Comparison of ENCODE assay signal across 11 mouse cellular contexts in genomic region chr11:72946560-72947119, GRCm38 (mm10). TPM values are rescaled to one million over a fixed set of nuclear protein-coding genes. Genes with fewer than 3 reads are reported as not detected.
DNase-seq lines count a peak whose midpoint lies in the region; ATAC-seq and TF ChIP-seq lines count a peak whose summit lies in the region.
"Had no signal": no experiment of that assay in that cellular context is flagged by ENCODE, and none has a peak within 500 bp of the region (broad histone marks: within the 10 kb centered on the region; RNA-seq: fewer than 3 reads in every experiment).

No protein-coding gene starts in this region.

- no peak overlapping the region for H3K4me3 ChIP-seq in heart, adult 2 months
- no peak overlapping the region for H3K4me3 ChIP-seq in lung, embryonic 14.5 days (ENCODE audit: low read depth, low read length)
- no peak overlapping the region for H3K4me3 ChIP-seq in intestine, postnatal 0 days (ENCODE audit: low read depth, low read length)
- H3K4me3 ChIP-seq in stomach, embryonic 16.5 days (replicated peaks; ENCODE audit: low read length): no peak overlapping the region

- 0 out of 2 replicates have a peak, but pooled peaks have one; percentile 46 for TF ChIP-seq EP300 in heart, adult 2 months (IDR thresholded peaks at IDR 0.05; ENCODE audit: insufficient read depth, low read depth, low read length)

- intact Hi-C loops in heart, adult 2 months (cut with DNase I): no loop called here

- peak overlapping the region; percentile 75 for H3K27ac ChIP-seq in heart, adult 2 months
- H3K27ac ChIP-seq in lung, embryonic 14.5 days (ENCODE audit: low read depth): peak overlapping the region; percentile 30; the same call in 1 of the 2 replicates
- peak overlapping the region; percentile 50; the same call in 1 of the 2 replicates for H3K27ac ChIP-seq in intestine, postnatal 0 days (ENCODE audit: low read depth, low read length)
- H3K27ac ChIP-seq in stomach, embryonic 16.5 days (ENCODE audit: low read length): peak overlapping the region; percentile 69; the same call in 1 of the 2 replicates

- no peaks in the 10 kb centered on the region for H3K79me2 ChIP-seq in heart, adult 2 months (replicated peaks; ENCODE audit: control insufficient read depth, insufficient read depth, low read length)

- 0 out of 2 replicates have a peak, but pooled peaks have one; percentile 39 for TF ChIP-seq POLR2A in heart, adult 2 months (IDR thresholded peaks at IDR 0.05; ENCODE audit: insufficient read depth, low read depth, low read length)

- H3K4me1 ChIP-seq in heart, adult 2 months (ENCODE audit: control insufficient read depth, insufficient read depth, low read length): peaks cover 29% of the 10 kb centered on the region
- H3K4me1 ChIP-seq in lung, embryonic 14.5 days (ENCODE audit: insufficient read depth): peaks cover 38% of the 10 kb centered on the region
- H3K4me1 ChIP-seq in intestine, postnatal 0 days (replicated peaks; ENCODE audit: control insufficient read depth, insufficient read depth, low read length): peaks cover 9% of the 10 kb centered on the region; the same call in 1 of the 2 replicates
- H3K4me1 ChIP-seq in stomach, embryonic 16.5 days (ENCODE audit: control insufficient read depth, insufficient read depth, low read length): peaks cover 31% of the 10 kb centered on the region

- DNase-seq in heart, adult 2 months: peak in 1 of 2 experiments; percentile 53
- DNase-seq in heart, adult 9 months (ENCODE audit: low spot score in 2 of 2): no peak
- DNase-seq in lung, embryonic 14.5 days: peak; percentile 72
- DNase-seq in lung, adult 18-20 months: no peak
- no peak for DNase-seq in yolk sac, embryonic 10.5 days (ENCODE audit: low spot score)
- DNase-seq in gastrocnemius, postnatal 10 days: no peak
- DNase-seq: cerebellum, postnatal 10 days; kidney, postnatal 14 days; midbrain, embryonic 14.5 days had no signal

- H3K36me3 ChIP-seq in heart, adult 2 months (ENCODE audit: control insufficient read depth, insufficient read depth, low read length): peaks cover 4% of the 10 kb centered on the region; the same call in 1 of the 2 replicates
- no peaks in the 10 kb centered on the region for H3K36me3 ChIP-seq in lung, embryonic 14.5 days (ENCODE audit: insufficient read depth)
- no peaks in the 10 kb centered on the region for H3K36me3 ChIP-seq in intestine, postnatal 0 days (ENCODE audit: control insufficient read depth, insufficient read depth)
- no peaks in the 10 kb centered on the region for H3K36me3 ChIP-seq in stomach, embryonic 16.5 days (ENCODE audit: control insufficient read depth, insufficient read depth, low read length)

- WGBS in heart, adult 2 months: 35% methylated on average over 6 of the region's 6 CpGs
- WGBS in lung, embryonic 14.5 days: 23% methylated on average over 6 of the region's 6 CpGs
- WGBS in intestine, postnatal 0 days: 43% methylated on average over 6 of the region's 6 CpGs
- 31% methylated on average over 6 of the region's 6 CpGs for WGBS in stomach, embryonic 16.5 days

- no peaks in the 10 kb centered on the region for H3K9me3 ChIP-seq in lung, embryonic 14.5 days (ENCODE audit: low read depth, low read length)
- no peaks in the 10 kb centered on the region for H3K9me3 ChIP-seq in intestine, postnatal 0 days (ENCODE audit: control insufficient read depth)
- H3K9me3 ChIP-seq in stomach, embryonic 16.5 days (replicated peaks; ENCODE audit: control insufficient read depth, low read length): no peaks in the 10 kb centered on the region

- H3K9ac ChIP-seq in heart, adult 2 months (ENCODE audit: low read depth, low read length): no peak overlapping the region
- no peak overlapping the region for H3K9ac ChIP-seq in lung, embryonic 14.5 days
- H3K9ac ChIP-seq in intestine, postnatal 0 days (ENCODE audit: low read depth, low read length): no peak overlapping the region
- H3K9ac ChIP-seq in stomach, embryonic 16.5 days (ENCODE audit: low read length): no peak overlapping the region

- H3K27me3 ChIP-seq in heart, adult 2 months (ENCODE audit: control insufficient read depth, insufficient read depth, low read length): no peaks in the 10 kb centered on the region
- no peaks in the 10 kb centered on the region for H3K27me3 ChIP-seq in lung, embryonic 14.5 days (ENCODE audit: insufficient read depth, low read length)
- H3K27me3 ChIP-seq in intestine, postnatal 0 days (replicated peaks; ENCODE audit: control insufficient read depth, insufficient read depth, low read length): no peaks in the 10 kb centered on the region
- H3K27me3 ChIP-seq in stomach, embryonic 16.5 days (ENCODE audit: control insufficient read depth, insufficient read depth, low read length): no peaks in the 10 kb centered on the region

- TF ChIP-seq CTCF in heart, adult 2 months (IDR thresholded peaks at IDR 0.05): no peak
- no peak for TF ChIP-seq CTCF in lung, embryonic 14.5 days (IDR thresholded peaks at IDR 0.05; ENCODE audit: low read depth)
- TF ChIP-seq CTCF in intestine, postnatal 0 days (IDR thresholded peaks at IDR 0.05; ENCODE audit: low read depth): no peak

- no peak; the same call in 1 of the 2 replicates for ATAC-seq in lung, embryonic 14.5 days (ENCODE audit: insufficient read depth)
- no peak for ATAC-seq in intestine, postnatal 0 days
- ATAC-seq in stomach, embryonic 16.5 days (ENCODE audit: insufficient read depth, low FRiP score): 0 out of 2 replicates have a peak, but pooled peaks have one; percentile 8

- no peak overlapping the region; the same call in 1 of the 2 replicates for H3K4me2 ChIP-seq in lung, embryonic 14.5 days
- no peak overlapping the region; the same call in 1 of the 2 replicates for H3K4me2 ChIP-seq in intestine, postnatal 0 days (replicated peaks; ENCODE audit: low read depth)
- no peak overlapping the region for H3K4me2 ChIP-seq in stomach, embryonic 16.5 days (ENCODE audit: low read depth, low read length)

RNA-seq across cellular contexts. Expression of gene Atp2a3, which starts 14.3 kb away (rescaled TPM):
- total RNA-seq in heart, adult 2 months (2021): 10 to 100 TPM; 10.9 to 14.5 TPM
- polyA plus RNA-seq in heart, adult 2 months (2012; rRNA removed): 15.9 and 17.3 TPM in 2 replicates
- polyA plus RNA-seq in lung, embryonic 14.5 days (2014; fragmentation: Nextera tagmentation; extraction: Ambion mirVana): 7.4 and 7.6 TPM in 2 replicates
- 16.2 and 16.7 TPM in 2 replicates for polyA plus RNA-seq in intestine, postnatal 0 days (2015; fragmentation: Nextera tagmentation; extraction: Ambion mirVana)
- polyA plus RNA-seq in stomach, embryonic 16.5 days (2015; fragmentation: Nextera tagmentation; extraction: Ambion mirVana): 23.9 and 28.9 TPM in 2 replicates
- 10 to 100 TPM; 22.4 to 25.0 TPM for total RNA-seq in gastrocnemius, postnatal 10 days (2021)

RNA-seq across cellular contexts. Expression of gene P2rx1, which starts 52.3 kb away (rescaled TPM):
- total RNA-seq in heart, adult 2 months (2021): under 1 TPM; 0.21 to 0.86 TPM
- polyA plus RNA-seq in heart, adult 2 months (2012; rRNA removed): 0.76 and 0.91 TPM in 2 replicates
- polyA plus RNA-seq in lung, embryonic 14.5 days (2014; fragmentation: Nextera tagmentation; extraction: Ambion mirVana): 1.9 and 2.1 TPM in 2 replicates
- 3.4 and 4.1 TPM in 2 replicates for polyA plus RNA-seq in intestine, postnatal 0 days (2015; fragmentation: Nextera tagmentation; extraction: Ambion mirVana)
- 25.4 and 30.6 TPM in 2 replicates for polyA plus RNA-seq in stomach, embryonic 16.5 days (2015; fragmentation: Nextera tagmentation; extraction: Ambion mirVana)
- total RNA-seq in gastrocnemius, postnatal 10 days (2021): 1 to 10 TPM in 1 of 2 experiments, under 1 TPM in 1; 0.85 to 1.2 TPM
